Mouse (Mus musculus): ENCODE data around the gene Rnf130. TPM values are rescaled to one million over a fixed set of nuclear protein-coding genes. Genes with fewer than 3 reads are reported as not detected.

Rnf130 gene
- total and polyA plus RNA-seq, 3 experiments, result not detected

GRCm38 (mm10) chr11:49997321-49997720, 27.8 kb upstream of the Rnf130 start:
- no peak for DNase-seq (ENCODE audit: extremely low read depth)
- H3K4me2 ChIP-seq (ENCODE audit: insufficient read depth, low read depth, poor library complexity, severe bottlenecking), result no peak overlapping the region
- dilution Hi-C loops (cut with MboI; ENCODE audit: extremely low pct_ligation_motif_present, extremely low pct_unique_long_range_greater_than_20kb, low sequenced_read_pairs), result no loop called here
- no peak overlapping the region for H3K4me3 ChIP-seq (replicated peaks in 1 of 3; ENCODE audit: low read depth in 2 of 3, low read length in 2 of 3, poor library complexity in 1 of 3)
- no peak for TF ChIP-seq TBP (conservative IDR thresholded peaks at IDR 0.05; ENCODE audit: low read depth, low read length)
- no peak for TF ChIP-seq MAFK (IDR thresholded peaks at IDR 0.05; ENCODE audit: insufficient replicate concordance, low read length)
- no peak for TF ChIP-seq EP300 (IDR thresholded peaks at IDR 0.05; ENCODE audit: low read length)
- no peak for TF ChIP-seq SIN3A (IDR thresholded peaks at IDR 0.05; ENCODE audit: low read length)
- TF ChIP-seq RAD21 (IDR thresholded peaks at IDR 0.05; ENCODE audit: low read depth, low read length), result no peak
- TF ChIP-seq POLR2AphosphoS2 (IDR thresholded peaks at IDR 0.05; ENCODE audit: low read depth, low read length), result no peak
- no peak for TF ChIP-seq TCF12 (IDR thresholded peaks at IDR 0.05; ENCODE audit: low read depth, low read length)
- no peak for TF ChIP-seq SMC3 (IDR thresholded peaks at IDR 0.05; ENCODE audit: low read depth, low read length)
- no peak for TF ChIP-seq MAZ (IDR thresholded peaks at IDR 0.05; ENCODE audit: low read depth, low read length)
- H3K27ac ChIP-seq (ENCODE audit: insufficient read depth, low read depth), result no peak overlapping the region
- no peaks in the 10 kb centered on the region for H3K79me2 ChIP-seq (replicated peaks; ENCODE audit: control insufficient read depth, extremely low read depth, insufficient read depth, poor library complexity, severe bottlenecking)
- H3K36me3 ChIP-seq (replicated peaks in 1 of 2; ENCODE audit: control insufficient read depth in 1 of 2, insufficient read depth in 1 of 2, low read length in 1 of 2), result no peaks in the 10 kb centered on the region
- H3K9ac ChIP-seq (ENCODE audit: insufficient read depth, low read depth), result no peak overlapping the region
- peaks cover 0 to 10% of the 10 kb centered on the region in 2 experiments; a peak in 2 of 4 replicates for H3K4me1 ChIP-seq (ENCODE audit: control insufficient read depth in 1 of 2, insufficient read depth in 2 of 2)
- in situ Hi-C loops (cut with MboI; ENCODE audit: low pct_ligation_motif_present, low pct_unique_long_range_greater_than_20kb, low sequenced_read_pairs), result no loop called here
- H3K27me3 ChIP-seq (replicated peaks), result no peaks in the 10 kb centered on the region
- H3K9me3 ChIP-seq (replicated peaks; ENCODE audit: low read length), result no peaks in the 10 kb centered on the region

- Histone ChIP-seq H3K27ac (ENCODE audit: insufficient read depth, low read depth) (no peak overlapping the region), H3K27me3 (replicated peaks) (peaks cover 2% of the 10 kb centered on the region), H3K4me1 (ENCODE audit: control insufficient read depth in 1 of 2, insufficient read depth in 2 of 2) (no peaks in the 10 kb centered on the region), H3K36me3 (replicated peaks in 1 of 2; ENCODE audit: control insufficient read depth in 1 of 2, insufficient read depth in 1 of 2, low read length in 1 of 2) (no peaks in the 10 kb centered on the region), H3K4me3 (replicated peaks in 1 of 3; ENCODE audit: low read depth in 2 of 3, low read length in 2 of 3, poor library complexity in 1 of 3) (no peak overlapping the region), H3K4me2 (ENCODE audit: insufficient read depth, low read depth, poor library complexity, severe bottlenecking) (no peak overlapping the region), H3K79me2 (replicated peaks; ENCODE audit: control insufficient read depth, extremely low read depth, insufficient read depth, poor library complexity, severe bottlenecking) (no peaks in the 10 kb centered on the region), H3K9me3 (replicated peaks; ENCODE audit: low read length) (no peaks in the 10 kb centered on the region), H3K9ac (ENCODE audit: insufficient read depth, low read depth) (no peak overlapping the region)
- DNase-seq (ENCODE audit: extremely low read depth), result no peak
- no peak for TF ChIP-seq MAZ (IDR thresholded peaks at IDR 0.05; ENCODE audit: low read depth, low read length)
- TF ChIP-seq ETS1 (conservative IDR thresholded peaks at IDR 0.05; ENCODE audit: low read depth, low read length), result no peak
- TF ChIP-seq RCOR1 (conservative IDR thresholded peaks at IDR 0.05; ENCODE audit: low read depth, low read length), result no peak
- TF ChIP-seq CTCF (conservative IDR thresholded peaks at IDR 0.05 in 1 of 2, IDR thresholded peaks at IDR 0.05 in 1 of 2; ENCODE audit: low read depth in 2 of 2, low read length in 2 of 2), result no peak
- no peak for TF ChIP-seq SMC3 (IDR thresholded peaks at IDR 0.05; ENCODE audit: low read depth, low read length)
- TF ChIP-seq MXI1 (IDR thresholded peaks at IDR 0.05; ENCODE audit: low read depth, low read length), result no peak
- TF ChIP-seq CHD1 (IDR thresholded peaks at IDR 0.05; ENCODE audit: low read depth, low read length), result no peak
- no peak for TF ChIP-seq E2F4 (IDR thresholded peaks at IDR 0.05; ENCODE audit: insufficient replicate concordance, low read depth, low read length)
- dilution Hi-C loops (cut with MboI; ENCODE audit: extremely low pct_ligation_motif_present, extremely low pct_unique_long_range_greater_than_20kb, low sequenced_read_pairs) (no loop called here), in situ Hi-C loops (cut with MboI; ENCODE audit: low pct_ligation_motif_present, low pct_unique_long_range_greater_than_20kb, low sequenced_read_pairs) (no loop called here)
These were observed 22.3 kb upstream of the Rnf130 start for GRCm38 (mm10) chr11:50002853-50003252.
